Mouse (Mus musculus) limb, embryonic 13.5 days (tissue): Measurements from ENCODE around the gene Ranbp3l. TPM values are rescaled to one million over a fixed set of nuclear protein-coding genes. Genes with fewer than 3 reads are reported as not detected.

Experiments
- ATAC-seq: fragments of 200-750 bp; cut with Nextera tagmentation; 2 replicates; pipeline ENCODE4 v1.8.0; 2017; ENCODE audit warnings: low read depth, moderate number of reproducible peaks, moderate TSS enrichment; ENCODE audit not compliant: low FRiP score
- H3K27ac ChIP-seq: fragments of 300-500 bp; sonication (generic); 2 replicates; pipeline ENCODE4 v1.5.1; 2015; ENCODE audit warnings: inconsistent platforms, mild to moderate bottlenecking, moderate library complexity
- H3K27me3 ChIP-seq: fragments of 300-500 bp; sonication (generic); 2 replicates; pipeline ENCODE4 v1.6.1; 2015; ENCODE audit warnings: mild to moderate bottlenecking, inconsistent platforms
- H3K36me3 ChIP-seq: fragments of 300-500 bp; sonication (generic); 2 replicates; pipeline ENCODE4 v1.6.1; 2015; ENCODE audit warnings: inconsistent platforms, mild to moderate bottlenecking, moderate library complexity
- H3K4me1 ChIP-seq: fragments of 300-500 bp; sonication (generic); 2 replicates; pipeline ENCODE4 v1.6.1; 2015; ENCODE audit warnings: inconsistent platforms
- H3K4me2 ChIP-seq: fragments of 300-500 bp; sonication (generic); replicated peaks from 2 replicates; pipeline ENCODE4 v1.6.1; 2015; ENCODE audit warnings: inconsistent platforms, mild to moderate bottlenecking, moderate library complexity
- H3K4me3 ChIP-seq: fragments of 300-500 bp; sonication (generic); 2 replicates; pipeline ENCODE4 v1.5.1; 2015; ENCODE audit warnings: moderate library complexity, mild to moderate bottlenecking, inconsistent platforms
- H3K9ac ChIP-seq: fragments of 300-500 bp; sonication (generic); 2 replicates; pipeline ENCODE4 v1.6.1; 2015; ENCODE audit warnings: mild to moderate bottlenecking, inconsistent platforms
- H3K9me3 ChIP-seq: fragments of 300-500 bp; sonication (generic); 2 replicates; pipeline ENCODE4 v1.6.1; 2016; ENCODE audit warnings: inconsistent platforms
- WGBS: fragments of 180-500 bp; shearing (Covaris S2); methylation state at CpG from one replicate; pipeline ENCODE4 v1.1.7; 2015; 5-methylcytosine and 5-hydroxymethylcytosine counted together
- polyA plus RNA-seq: library from polyadenylated mRNA; unstranded; fragments of >200 nt; fragmentation: Nextera tagmentation; extraction: Ambion mirVana; gene quantifications from 2 replicates; pipeline ENCODE4 v1.2.1, GENCODE M21; 2015

Ranbp3l gene
- polyA plus RNA-seq, 1 experiment from 2014 or later, result 0.41 TPM

- Histone ChIP-seq H3K4me3 (no peak overlapping the region), H3K27ac (no peak overlapping the region), H3K9me3 (no peaks in the 10 kb centered on the region), H3K9ac (no peak overlapping the region), H3K36me3 (peaks cover 39% of the 10 kb centered on the region), H3K4me2 (no peak overlapping the region), H3K27me3 (no peaks in the 10 kb centered on the region), H3K4me1 (no peaks in the 10 kb centered on the region)
- WGBS, result 80% methylated on average over 5 of the region's 5 CpGs
- no peak for ATAC-seq
Measured at GRCm38 (mm10) chr15:9087421-9087820, 119.7 kb downstream of the Ranbp3l start.

- WGBS, result 91% methylated on average over 17 of the region's 17 CpGs
- Histone ChIP-seq H3K27ac (no peak overlapping the region), H3K36me3 (peaks cover 46% of the 10 kb centered on the region), H3K4me3 (no peak overlapping the region), H3K4me2 (no peak overlapping the region), H3K4me1 (no peaks in the 10 kb centered on the region), H3K9me3 (no peaks in the 10 kb centered on the region), H3K27me3 (no peaks in the 10 kb centered on the region), H3K9ac (no peak overlapping the region)
- no peak for ATAC-seq
Measured at GRCm38 (mm10) chr15:9087895-9088682, 120.3 kb downstream of the Ranbp3l start.

- Histone ChIP-seq H3K9ac (no peak overlapping the region), H3K4me3 (no peak overlapping the region), H3K9me3 (no peaks in the 10 kb centered on the region), H3K36me3 (peaks cover 52% of the 10 kb centered on the region), H3K27me3 (no peaks in the 10 kb centered on the region), H3K4me1 (no peaks in the 10 kb centered on the region), H3K27ac (no peak overlapping the region), H3K4me2 (no peak overlapping the region)
- ATAC-seq, result no peak
- WGBS, result 81% methylated on average over 8 of the region's 8 CpGs
Measured at GRCm38 (mm10) chr15:9088683-9089072, 120.9 kb downstream of the Ranbp3l start.

- H3K9me3 ChIP-seq, result no peaks in the 10 kb centered on the region
- no peak overlapping the region for H3K4me3 ChIP-seq
- peaks cover 3% of the 10 kb centered on the region for H3K4me1 ChIP-seq
- 51% methylated on average over 2 of the region's 2 CpGs for WGBS
- no peaks in the 10 kb centered on the region for H3K27me3 ChIP-seq
- peaks cover 54% of the 10 kb centered on the region for H3K36me3 ChIP-seq
- no peak overlapping the region for H3K9ac ChIP-seq
- H3K4me2 ChIP-seq, result no peak overlapping the region
- H3K27ac ChIP-seq, result no peak overlapping the region
- no peak for ATAC-seq
Measured at GRCm38 (mm10) chr15:9089136-9089720, 121.5 kb downstream of the Ranbp3l start.

GRCm38 (mm10) chr15:9090662-9091061 is 122.9 kb downstream of the Ranbp3l start:
- H3K9me3 ChIP-seq, result no peaks in the 10 kb centered on the region
- ATAC-seq, result no peak
- no peaks in the 10 kb centered on the region for H3K27me3 ChIP-seq
- H3K4me2 ChIP-seq, result no peak overlapping the region
- no peak overlapping the region for H3K4me3 ChIP-seq
- H3K4me1 ChIP-seq, result peaks cover 6% of the 10 kb centered on the region
- H3K27ac ChIP-seq, result no peak overlapping the region
- H3K9ac ChIP-seq, result no peak overlapping the region
- 93% methylated on average over 5 of the region's 5 CpGs for WGBS
- peaks cover 58% of the 10 kb centered on the region for H3K36me3 ChIP-seq

GRCm38 (mm10) chr15:9093598-9094365 is 126.0 kb downstream of the Ranbp3l start:
- Histone ChIP-seq H3K4me2 (peak overlapping the region; percentile 14; the same call in 1 of the 2 replicates), H3K4me1 (peaks cover 6% of the 10 kb centered on the region)

GRCm38 (mm10) chr15:9094366-9094750 is 126.6 kb downstream of the Ranbp3l start:
- Histone ChIP-seq H3K4me1 (peaks cover 6% of the 10 kb centered on the region), H3K4me2 (peak overlapping the region; percentile 14; the same call in 1 of the 2 replicates), H3K27me3 (no peaks in the 10 kb centered on the region), H3K9ac (no peak overlapping the region), H3K36me3 (peaks cover 60% of the 10 kb centered on the region), H3K4me3 (no peak overlapping the region), H3K9me3 (no peaks in the 10 kb centered on the region), H3K27ac (no peak overlapping the region)
- ATAC-seq, result peak; percentile 82
- WGBS, result 24% methylated on average over 13 of the region's 13 CpGs

More at GRCm38 (mm10) chr15:9093598-9094365, 126.0 kb downstream of the Ranbp3l start:
- WGBS, result 75% methylated on average over 11 of the region's 11 CpGs
- Histone ChIP-seq H3K4me3 (no peak overlapping the region), H3K9ac (no peak overlapping the region), H3K36me3 (peaks cover 62% of the 10 kb centered on the region), H3K27me3 (no peaks in the 10 kb centered on the region), H3K9me3 (no peaks in the 10 kb centered on the region), H3K27ac (no peak overlapping the region)
- ATAC-seq, result peak; percentile 54; the same call in 1 of the 2 replicates

- Histone ChIP-seq H3K4me1 (peaks cover 6% of the 10 kb centered on the region), H3K9ac (no peak overlapping the region), H3K4me3 (no peak overlapping the region), H3K36me3 (peaks cover 74% of the 10 kb centered on the region), H3K4me2 (no peak overlapping the region), H3K9me3 (no peaks in the 10 kb centered on the region), H3K27me3 (no peaks in the 10 kb centered on the region), H3K27ac (no peak overlapping the region)
- no peak for ATAC-seq
- 91% methylated on average over 4 of the region's 4 CpGs for WGBS
Measured at GRCm38 (mm10) chr15:9096865-9097264, 129.1 kb downstream of the Ranbp3l start.

- Histone ChIP-seq H3K9ac (no peak overlapping the region), H3K27ac (no peak overlapping the region), H3K36me3 (peaks cover 84% of the 10 kb centered on the region), H3K4me2 (no peak overlapping the region), H3K9me3 (no peaks in the 10 kb centered on the region), H3K4me1 (no peaks in the 10 kb centered on the region), H3K27me3 (no peaks in the 10 kb centered on the region), H3K4me3 (no peak overlapping the region)
- 95% methylated on average over 10 of the region's 10 CpGs for whole genome bisulfite sequencing
- no peak for ATAC-seq
Measured at GRCm38 (mm10) chr15:9100446-9101077, 132.8 kb downstream of the Ranbp3l start.

GRCm38 (mm10) chr15:9106303-9107074 is 138.7 kb downstream of the Ranbp3l start:
- Histone ChIP-seq H3K27ac (no peak overlapping the region), H3K4me2 (no peak overlapping the region), H3K4me1 (no peaks in the 10 kb centered on the region), H3K27me3 (no peaks in the 10 kb centered on the region), H3K9ac (no peak overlapping the region), H3K36me3 (peaks cover 73% of the 10 kb centered on the region), H3K9me3 (no peaks in the 10 kb centered on the region), H3K4me3 (no peak overlapping the region)
- 89% methylated on average over 13 of the region's 13 CpGs for WGBS
- ATAC-seq, result no peak

GRCm38 (mm10) chr15:9110526-9111347 is 143.0 kb downstream of the Ranbp3l start:
- Histone ChIP-seq H3K4me2 (no peak overlapping the region), H3K4me1 (no peaks in the 10 kb centered on the region), H3K9ac (no peak overlapping the region), H3K9me3 (no peaks in the 10 kb centered on the region), H3K27ac (no peak overlapping the region), H3K4me3 (no peak overlapping the region), H3K27me3 (no peaks in the 10 kb centered on the region), H3K36me3 (peaks cover 70% of the 10 kb centered on the region)
- WGBS, result 71% methylated on average over 6 of the region's 6 CpGs
- ATAC-seq, result no peak
